Mouse (Mus musculus) retina, postnatal 1 day (tissue): ENCODE results near the gene Tbc1d22a.

Experiments used
- DNase-seq: peaks from one replicate; pipeline ENCODE4 v3.0.0-alpha.2; 2012

Gene Tbc1d22a

DNA sequence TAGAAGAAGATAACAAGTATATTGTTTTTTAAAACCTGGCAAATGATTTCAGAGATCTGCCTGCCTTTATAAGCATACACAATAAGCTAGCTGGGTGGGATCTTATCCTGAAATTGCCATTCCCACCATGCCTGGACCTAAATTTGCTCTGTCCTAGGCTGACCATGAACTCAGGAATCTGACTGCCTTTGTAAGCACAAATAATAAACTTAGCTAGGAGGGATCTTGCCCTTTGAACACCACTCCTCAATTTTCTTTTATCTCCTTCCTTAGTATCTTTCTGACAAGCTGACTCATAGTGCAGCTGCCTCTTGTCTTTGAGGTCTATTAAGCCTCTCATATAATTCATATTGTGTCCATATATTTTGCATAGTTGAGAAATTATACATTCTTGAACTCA lies 253.8 kb downstream of the Tbc1d22a start:
- no peak for DNase-seq

DNA sequence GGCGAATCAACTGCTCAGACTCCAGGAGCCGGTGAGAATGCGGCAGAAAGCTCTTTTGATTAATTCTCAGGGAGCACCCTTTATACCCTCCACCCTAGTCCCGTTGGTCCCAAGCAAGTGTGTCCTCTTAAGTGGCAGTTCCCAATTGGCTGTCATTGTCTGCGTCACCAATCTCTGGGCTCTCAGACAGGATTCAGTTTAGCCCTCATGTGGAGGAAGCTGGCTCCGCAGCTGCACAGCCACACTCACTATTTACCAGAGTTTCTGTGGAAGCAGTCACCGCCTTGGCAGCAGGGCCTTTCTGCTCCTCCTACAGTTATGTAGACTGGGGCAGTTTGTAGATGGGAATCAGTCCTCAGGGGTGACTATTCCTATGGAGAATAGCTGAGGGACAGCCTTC lies 256.9 kb downstream of the Tbc1d22a start:
- no peak for DNase-seq

DNA sequence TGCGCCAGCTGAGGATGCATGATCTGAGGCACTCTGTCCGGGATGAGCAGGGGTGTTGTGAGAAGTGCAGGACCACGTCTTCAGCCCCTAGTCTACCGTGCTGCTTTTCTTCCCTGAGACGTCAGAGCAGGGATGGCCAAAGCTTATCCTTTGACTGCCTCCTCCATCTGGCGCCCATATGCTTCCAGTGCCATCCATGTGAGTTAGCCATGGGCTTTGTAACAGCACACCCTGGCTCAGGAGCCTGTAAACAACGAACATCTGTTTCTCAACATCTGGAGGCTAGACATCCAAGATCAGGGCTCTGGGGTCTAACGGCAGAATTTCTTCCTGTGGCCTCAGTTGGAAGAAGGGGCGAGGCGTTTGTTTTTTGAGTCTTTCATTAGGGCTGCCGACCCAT lies 259.2 kb downstream of the Tbc1d22a start:
- DNase-seq, result peak; percentile 42

DNA sequence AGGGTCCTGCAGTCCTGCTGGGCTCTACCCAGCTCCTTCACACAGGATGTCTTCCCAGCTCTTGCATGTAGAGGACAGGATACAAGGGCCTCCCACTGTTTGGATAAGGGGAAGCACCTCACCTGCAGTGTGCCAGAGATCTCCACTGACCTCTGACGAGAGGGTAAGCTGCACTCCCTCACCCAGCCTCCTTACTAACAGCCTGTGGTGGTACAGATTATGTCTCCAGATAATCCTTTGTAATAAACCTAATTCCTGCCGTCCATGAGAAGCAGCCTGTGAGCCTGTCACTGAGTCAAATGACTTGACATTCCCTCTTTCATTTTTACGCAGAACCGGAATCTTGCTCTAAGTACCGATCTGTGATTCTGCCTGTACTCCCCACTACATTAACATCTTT lies 260.7 kb downstream of the Tbc1d22a start:
- peak; percentile 62 for DNase-seq

DNA sequence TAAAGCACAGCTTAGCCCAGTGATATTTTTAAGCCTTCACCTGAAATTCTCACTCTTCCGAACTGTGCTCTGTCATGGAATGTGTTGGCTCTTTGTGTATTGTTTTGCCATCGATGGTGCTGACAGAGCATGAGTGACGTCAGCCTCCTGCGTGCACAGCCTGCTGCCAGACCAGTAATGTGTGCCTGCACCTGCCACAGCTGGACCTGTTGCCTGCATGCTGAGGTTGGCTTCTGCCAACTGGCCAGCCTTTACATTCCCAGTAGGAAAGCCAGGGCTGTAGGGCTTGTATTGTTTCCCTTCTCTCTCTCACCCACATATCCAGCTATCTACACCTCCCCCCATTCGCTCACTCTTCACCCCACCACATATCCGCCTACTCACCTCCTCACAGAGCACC lies 262.2 kb downstream of the Tbc1d22a start:
- DNase-seq, result no peak

DNA sequence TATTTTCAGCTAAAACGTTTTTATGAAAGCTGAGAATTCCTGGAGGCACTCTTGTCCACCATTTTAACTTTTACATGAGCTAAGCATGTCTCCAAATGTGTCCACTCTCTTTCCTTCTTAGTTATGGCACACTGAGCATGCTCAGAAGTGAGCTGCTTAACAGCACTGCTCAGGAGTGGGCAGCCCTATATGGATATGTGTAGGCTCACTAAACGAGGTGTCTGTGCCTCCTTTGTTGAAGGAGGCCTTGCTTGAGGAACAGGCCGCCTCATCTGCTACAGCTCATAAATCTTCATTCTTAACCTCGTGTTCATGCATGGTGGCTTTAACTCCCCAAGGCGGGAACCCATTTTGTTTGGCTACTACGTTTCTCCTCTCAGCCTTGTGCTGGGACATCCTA lies 262.8 kb downstream of the Tbc1d22a start:
- DNase-seq, result no peak

DNA sequence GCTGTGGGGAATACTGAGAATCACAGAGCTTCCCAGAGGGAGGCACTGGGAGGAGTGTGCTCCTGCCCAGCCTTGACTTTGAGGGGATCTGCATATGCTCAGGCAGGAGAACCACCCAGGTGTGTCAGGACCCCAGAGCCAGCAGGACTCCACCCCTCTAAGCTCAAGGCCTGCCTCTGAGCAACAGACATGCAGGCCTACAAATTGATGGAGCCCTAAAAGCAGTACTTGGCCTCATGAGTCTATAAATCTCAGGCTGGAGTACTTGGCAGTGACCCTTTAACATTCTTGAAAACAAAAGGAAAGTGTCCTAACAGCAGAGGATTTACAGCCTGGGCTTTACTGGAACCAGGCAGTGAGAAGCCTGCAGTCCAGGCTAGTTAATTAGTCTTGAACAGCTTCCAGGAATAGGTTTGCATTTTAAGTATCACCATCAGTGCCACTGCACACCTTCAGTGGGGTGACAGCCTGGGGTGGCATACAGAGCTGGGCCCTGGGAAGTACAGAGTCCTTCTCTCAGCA lies 263.3 kb downstream of the Tbc1d22a start:
- DNase-seq, result no peak

DNA sequence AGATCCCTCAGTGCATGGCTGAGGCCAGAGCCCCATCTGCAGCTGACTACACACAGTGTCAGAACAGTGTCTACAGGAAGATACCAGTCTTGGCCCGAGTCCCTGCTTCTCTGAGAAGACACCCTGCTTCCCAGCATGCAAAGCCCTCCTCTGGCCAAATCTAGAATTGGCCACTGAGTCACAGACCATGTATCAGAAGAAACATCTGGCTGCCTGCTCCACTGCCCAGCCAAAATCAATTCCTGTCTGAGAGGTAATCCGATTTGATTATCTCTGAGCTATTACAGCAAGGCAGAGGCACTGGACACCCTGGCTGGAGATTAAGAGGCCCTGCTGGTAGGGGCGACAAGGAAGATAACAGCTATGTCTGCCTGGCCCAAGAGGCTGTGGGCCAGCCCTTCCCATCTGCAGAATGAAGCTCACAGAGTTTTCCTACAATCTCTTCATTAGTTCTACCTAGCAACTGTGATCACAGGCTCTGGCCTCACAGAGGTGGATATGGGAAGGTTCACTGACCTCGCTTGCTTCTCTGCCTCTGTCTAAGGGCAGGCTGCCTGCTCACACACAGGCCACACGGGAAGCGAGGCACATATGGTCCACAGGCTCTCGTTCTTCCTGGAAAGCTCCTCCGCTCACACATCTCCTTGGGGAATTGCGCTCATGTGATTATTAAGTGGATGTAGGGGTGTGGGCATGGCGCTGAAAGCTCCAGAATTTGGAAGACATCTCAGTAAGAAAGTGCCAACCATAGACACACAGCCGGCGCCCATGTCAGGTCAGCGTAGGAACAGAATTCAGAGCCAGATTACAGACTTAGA lies 264.6 kb downstream of the Tbc1d22a start:
- DNase-seq, result peak; percentile 81

DNA sequence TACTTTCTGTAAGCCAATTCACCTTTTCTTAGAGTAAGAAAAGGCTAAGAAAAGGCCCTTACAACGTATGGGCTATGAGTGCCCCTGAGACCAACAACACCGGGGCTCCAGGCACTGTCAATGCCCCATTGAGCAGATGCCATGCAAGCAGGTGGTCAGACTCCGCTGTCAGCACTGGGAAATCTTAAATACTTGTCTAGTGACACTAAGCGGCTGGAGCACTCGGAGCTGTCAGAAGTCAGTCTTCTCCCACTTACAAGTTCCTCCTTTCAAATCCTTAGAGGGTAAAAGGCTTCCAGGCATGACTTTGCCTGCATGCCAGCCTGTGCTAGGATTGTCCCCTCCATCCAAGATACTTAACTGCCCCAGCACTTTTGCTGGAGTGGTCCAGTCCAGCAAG lies 268.1 kb downstream of the Tbc1d22a start:
- no peak for DNase-seq

DNA sequence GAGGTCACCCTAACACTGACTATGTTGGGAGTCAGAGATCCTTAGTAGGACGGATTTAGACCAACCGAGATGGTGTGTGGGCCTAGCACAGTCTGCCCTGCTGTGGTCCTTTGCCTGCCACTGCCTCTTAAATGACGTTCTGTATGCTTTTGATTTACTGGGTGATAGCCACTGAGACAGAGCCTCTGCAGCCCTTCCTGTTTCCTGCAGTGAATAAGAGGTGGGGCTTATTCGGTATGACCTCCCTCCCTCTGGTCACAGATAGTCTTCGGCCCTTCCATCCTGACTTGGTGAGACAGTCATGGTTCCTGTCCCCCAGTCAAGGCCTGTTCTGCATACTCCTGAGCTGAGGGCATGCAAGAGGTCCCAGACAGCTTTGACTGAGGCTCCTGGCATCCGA lies 271.6 kb downstream of the Tbc1d22a start:
- no peak for DNase-seq

DNA sequence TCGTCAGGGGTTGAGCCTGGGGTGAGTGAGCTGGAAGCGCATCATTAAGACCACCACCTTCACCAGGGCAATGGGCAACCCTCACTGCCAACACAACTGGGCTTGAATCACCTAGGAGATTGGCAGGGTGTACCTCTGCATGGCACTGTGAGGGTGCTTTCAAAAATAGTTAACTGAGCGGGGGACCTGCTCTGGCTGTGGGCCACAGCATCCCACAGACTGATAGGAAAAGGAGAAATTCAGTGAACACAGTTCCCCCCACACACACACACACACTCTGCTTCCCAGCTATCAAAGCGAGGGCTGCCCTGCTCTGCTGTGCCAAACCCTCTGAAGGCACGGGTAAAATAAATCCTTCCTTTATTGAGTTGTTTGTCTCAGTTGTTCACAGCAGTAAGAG lies 273.1 kb downstream of the Tbc1d22a start:
- DNase-seq, result no peak

DNA sequence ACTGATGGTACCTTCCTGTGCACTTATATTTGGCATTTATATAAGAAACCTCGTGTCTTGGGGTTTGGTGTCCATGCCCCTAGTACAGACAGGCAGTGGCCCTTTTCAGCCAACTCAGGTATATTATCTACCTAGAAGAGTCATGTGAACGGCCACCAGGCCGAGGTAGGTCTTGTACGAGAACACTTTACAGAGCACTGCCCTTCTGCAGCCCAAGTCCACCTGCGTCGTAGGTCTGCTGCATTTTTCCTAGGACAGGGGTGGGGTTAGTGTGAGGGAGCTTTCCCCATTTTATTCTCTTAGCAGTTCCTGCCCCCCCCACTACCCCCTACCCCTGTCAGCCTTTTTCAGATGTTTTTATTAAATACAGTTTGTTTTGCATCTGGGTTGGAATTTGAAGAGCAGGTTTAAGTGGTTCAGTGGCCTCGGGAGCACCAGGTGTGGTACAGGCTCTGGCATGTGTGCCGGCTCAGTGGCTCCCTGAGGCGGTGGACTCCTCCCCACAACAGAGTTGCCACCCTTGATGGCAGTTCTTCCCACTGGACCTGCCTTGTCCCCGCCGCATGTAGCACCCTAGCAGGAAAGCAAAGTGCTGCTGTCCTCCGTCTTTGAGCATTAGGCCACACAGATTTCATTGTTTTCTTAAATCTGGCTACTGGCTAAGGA lies 277.3 kb downstream of the Tbc1d22a start:
- no peak for DNase-seq

DNA sequence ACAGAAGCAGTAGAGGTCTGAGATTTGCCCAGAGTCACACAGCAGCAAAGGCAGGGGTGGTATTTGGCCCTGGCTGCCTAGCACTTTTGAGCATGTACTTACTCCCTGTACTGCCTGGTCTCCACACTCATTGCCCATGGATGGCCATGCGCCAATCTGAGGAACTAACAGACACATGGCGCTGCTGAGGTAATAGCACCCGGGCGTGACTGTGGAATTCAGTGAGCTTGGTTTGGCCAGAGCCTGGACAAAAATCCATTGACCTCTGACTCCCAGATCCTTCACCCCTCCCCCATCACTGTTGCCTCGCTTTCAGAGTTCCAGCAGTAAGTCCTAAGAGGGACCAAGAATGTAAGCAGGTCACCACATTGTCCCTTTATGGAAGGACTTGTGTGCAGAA lies 278.4 kb downstream of the Tbc1d22a start:
- DNase-seq, result no peak

DNA sequence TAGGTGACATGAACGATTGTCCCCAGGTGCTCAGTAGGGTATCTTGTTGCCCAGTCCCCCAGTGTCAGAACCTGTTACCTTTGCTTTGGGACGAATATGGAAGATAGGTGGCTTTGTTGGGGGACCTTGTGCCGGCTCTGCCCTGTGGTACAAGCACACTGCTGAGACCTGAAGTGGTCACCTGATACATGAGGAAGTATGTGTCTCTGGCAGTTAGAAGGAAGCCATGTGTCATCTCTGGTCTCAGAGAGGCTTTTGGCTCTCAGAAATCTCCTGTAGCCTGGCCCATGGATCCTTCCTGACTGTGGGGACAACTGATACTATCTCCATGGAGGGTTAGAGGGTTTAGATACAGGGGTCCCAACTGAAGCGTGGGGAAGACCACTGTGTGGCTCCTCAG lies 281.9 kb downstream of the Tbc1d22a start:
- DNase-seq, result no peak

DNA sequence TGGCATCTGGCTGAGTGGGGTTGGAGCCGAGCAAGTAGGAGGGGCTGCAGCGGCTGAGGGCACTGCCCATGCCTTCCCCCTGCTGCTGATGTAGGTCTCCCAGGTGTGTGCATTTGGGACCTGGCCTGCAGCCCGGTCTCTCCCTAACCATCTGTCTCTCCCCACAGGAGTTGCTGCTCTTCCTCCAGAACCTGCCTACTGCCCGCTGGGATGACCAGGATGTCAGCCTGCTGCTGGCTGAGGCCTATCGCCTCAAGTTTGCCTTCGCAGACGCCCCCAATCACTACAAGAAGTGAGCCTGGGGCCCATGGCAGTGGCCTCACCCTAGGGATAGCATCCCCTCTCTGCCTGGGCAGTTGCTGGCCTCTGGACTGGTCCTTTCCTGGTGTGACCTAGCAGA lies 282.4 kb downstream of the Tbc1d22a start:
- no peak for DNase-seq

DNA sequence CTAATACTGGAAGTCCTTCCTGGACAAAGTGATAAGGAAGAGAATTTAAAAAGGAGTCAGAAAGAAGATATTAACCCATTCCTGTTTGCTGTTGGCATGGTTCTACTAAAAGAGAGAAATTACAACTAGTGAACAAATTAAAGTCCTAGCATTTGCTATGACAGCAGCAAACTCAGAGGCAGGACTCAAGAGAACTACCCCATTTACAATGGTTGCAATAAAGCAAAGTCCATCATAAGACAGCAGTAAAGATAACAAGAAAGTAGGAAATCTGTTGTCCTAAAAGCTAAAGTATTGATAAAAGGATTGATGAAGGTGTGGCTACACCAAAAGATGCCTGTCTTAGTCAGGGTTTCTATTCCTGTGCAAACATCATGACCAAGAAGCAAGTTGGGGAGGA lies 286.3 kb downstream of the Tbc1d22a start:
- no peak for DNase-seq

DNA sequence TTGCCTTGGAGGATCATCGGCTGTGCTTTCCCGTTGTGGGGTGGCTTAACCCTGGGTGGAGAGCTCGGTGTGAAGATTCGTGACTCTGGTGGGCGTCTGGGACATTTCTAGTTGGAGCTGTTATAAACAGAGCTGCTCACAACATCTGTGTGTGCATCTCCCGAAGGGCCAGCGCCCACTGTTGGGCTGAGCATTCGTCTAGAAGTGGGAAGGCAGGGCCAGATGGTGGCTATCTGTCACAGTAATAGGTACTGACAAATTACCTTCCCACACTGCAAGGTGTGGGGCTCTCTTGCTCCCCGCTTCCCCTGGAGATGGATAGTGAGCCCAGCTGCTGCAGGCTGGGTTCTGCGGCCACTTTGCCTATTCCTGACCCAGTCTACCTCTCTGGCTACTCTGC lies 289.2 kb downstream of the Tbc1d22a start:
- DNase-seq, result no peak

DNA sequence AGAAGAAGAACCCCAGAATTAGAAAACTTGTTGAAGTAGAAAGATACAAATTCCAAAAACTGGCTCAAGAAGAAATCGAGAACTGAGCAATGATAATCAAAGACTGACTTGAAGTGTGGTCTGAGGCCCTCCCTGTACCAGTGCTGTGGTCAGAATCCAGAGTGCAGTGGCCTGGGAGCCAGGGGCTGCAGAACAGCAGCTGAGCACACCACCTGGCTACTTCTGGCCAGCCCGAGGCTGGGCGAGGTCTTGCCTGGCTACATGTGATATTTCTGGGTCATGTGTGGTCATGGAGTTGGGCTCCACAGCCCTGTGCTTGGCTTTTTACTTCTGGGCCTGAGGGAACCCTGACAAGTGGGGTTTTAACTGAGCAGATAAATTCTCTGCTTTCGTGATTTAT lies 292.4 kb downstream of the Tbc1d22a start:
- DNase-seq, result no peak

DNA sequence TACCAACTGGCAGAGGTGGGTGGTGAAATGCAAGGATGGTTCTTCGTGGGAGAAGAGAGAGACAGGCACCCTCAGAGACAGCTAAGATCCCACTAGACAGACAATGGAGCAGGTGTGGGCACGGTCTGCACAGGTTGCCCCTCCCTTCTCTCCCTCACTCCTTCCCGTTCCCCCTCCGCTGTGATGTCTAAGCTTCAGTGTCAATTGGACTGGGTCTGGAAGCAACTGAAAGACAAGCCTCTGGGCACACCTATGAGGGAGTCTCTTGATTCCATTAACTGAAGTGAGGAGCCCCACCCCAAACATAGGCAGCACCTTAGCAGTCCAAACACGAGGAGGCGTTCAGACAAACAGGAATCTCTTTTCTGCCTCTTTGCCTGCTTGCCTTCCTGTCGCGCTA lies 293.3 kb downstream of the Tbc1d22a start:
- DNase-seq, result no peak

DNA sequence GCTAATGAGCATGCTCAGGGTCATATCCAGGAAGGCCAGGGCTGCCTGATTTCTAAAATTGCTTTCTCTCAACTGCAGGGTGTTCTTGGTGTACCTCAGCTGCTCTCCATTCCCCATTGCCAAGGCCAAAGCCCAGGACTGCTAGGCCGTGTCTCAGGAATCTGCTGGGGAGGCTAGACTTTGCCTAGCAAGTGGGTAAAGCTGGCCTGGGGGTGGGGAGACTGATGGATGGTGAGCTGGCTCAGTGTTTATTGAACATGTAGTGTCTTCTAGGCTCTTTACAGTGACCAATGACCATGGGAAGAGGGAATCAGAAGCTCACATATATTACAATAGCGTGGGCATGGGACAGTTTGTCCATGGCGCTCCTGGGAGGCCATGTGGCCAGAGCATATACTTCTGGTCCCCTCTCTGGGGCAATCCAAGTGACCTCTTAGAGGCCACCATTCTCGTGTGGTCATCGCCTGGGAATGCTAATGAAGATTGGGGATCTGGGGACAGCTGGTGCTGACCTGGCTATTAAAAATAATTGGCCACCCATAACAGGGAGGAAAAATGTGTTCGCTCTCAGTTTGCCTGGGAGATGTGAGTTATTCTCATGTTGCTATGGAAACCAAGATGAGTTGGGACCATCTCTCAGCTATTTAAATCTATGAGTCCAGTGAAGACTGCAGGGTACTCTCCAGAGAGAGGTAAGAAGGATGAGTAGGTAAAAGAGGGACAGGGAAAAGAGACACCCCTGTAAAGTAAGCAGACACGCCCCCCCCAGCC lies 294.3 kb downstream of the Tbc1d22a start:
- peak; percentile 81 for DNase-seq

DNA sequence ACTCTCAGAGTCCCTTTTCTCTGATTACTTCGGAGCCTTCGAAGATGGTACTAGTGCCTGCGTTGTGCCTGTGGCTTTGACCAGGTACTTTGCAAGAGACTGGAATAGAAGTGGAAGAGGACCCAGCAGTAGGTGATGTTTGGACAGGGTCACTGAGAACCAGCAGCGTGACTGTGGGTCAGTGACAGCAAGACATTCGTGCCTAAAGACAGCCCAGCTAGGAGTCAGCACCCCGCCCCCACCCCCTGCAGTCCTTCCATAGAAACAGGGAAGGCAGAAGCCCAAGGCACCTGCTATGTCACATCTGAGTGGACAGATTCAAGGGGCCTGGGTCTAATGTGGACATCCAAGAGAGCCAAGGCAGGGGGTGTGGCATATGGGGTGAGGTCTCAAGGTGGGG lies 295.3 kb downstream of the Tbc1d22a start:
- no peak for DNase-seq

DNA sequence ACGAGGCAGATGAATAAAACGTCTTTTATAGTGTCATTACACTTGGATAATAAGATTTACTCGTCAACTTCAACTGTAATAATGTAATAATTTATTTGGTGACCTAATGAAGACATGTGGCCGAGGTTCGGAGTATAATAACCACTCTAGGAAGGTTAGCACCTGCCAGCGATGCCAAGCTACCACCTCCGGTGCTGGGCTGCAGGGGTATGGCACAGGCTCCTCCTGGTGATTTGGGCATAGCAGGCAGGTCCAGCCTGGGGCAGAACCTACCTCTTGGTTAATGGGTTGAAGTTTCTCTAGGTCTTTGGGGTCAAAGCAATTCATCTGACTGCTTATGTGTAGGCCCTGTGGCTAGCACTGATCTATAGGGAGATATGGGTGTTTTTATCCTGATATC lies 296.9 kb downstream of the Tbc1d22a start:
- no peak for DNase-seq

DNA sequence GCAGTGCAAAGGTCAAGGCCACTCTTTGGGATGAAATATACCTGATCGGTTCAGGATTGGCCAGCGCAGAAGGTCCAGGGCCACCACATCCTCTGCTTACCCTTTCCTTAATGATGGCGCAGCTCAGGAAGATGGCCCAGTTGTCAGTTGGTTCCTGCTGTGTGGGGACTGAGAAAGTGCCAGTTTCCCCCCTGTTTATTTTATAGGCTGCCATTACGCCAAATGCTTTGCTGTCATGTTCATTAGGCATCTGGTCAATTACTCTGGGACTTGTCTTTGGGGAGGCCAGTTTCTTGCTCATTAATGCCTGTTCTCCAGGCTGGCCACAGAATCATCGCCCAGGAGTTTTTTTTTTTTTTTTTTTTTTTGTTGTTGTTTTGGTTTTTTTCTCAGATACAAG lies 299.1 kb downstream of the Tbc1d22a start:
- peak; percentile 79 for DNase-seq

DNA sequence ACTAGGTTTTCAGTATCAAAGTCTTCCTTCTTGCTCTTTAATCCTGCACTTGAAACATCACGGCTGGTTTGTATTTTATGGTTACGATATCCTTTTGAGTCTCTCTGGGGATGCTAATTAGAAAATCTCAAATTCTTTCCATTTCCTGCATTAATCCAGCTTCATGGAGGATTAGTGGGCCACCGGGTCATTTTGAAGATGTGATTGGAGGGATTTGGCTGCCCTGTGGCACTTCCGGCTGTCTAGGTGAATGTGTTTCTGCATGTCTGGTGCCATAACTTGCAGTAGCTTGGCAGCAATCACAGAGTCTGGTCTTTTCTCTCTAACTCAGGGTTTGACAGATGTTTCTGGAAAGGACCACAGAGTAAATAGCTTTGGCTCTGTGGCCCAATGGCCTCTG lies 305.9 kb downstream of the Tbc1d22a start:
- peak; percentile 51 for DNase-seq
